In the genomic region with DNA sequence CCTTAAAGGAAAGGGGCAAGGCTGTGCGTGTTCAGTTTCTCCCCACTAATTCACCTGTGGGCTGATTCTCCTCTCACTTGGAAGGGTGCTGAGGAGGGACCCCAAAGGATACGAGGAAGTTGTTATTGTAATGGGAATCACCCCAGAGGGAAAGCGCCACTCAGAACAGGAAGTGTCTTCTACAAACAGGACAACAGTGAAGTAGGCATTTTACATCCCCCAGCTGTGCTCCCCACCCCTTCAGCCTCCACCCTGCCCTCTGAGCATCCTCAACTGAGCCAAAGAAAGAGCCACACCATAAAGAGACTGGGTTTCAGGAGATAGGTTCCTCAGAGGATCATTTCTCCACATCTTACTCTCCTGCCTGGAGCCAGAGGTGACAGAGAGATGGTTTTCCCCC, we compare ENCODE assay signal across 15 mouse cellular contexts.
A peak's percentile ranks its signal among the peaks of the same experiment; 100 is the strongest.
DNase-seq lines count a peak whose midpoint lies in the region; TF ChIP-seq lines count a peak whose summit lies in the region.
"Had no signal": no experiment of that assay in that cellular context is flagged by ENCODE, and none has a peak within 500 bp of the region (broad histone marks: within the 10 kb centered on the region; RNA-seq: fewer than 3 reads in every experiment).

No protein-coding gene starts in this region.

- peak overlapping the region; percentile 46; the same call in 1 of the 2 replicates for H3K27ac ChIP-seq in layer of hippocampus, adult 2 months
- H3K27ac ChIP-seq in embryonic facial prominence, embryonic 10.5 days (replicated peaks) = peak overlapping the region; percentile 37; the same call in 1 of the 2 replicates
- peak overlapping the region; percentile 4; the same call in 1 of the 2 replicates for H3K27ac ChIP-seq in limb, embryonic 10.5 days
- H3K27ac ChIP-seq: forebrain, embryonic 13.5 days; heart, adult 2 months; liver, embryonic 14.5 days had no signal

- no peaks in the 10 kb centered on the region for H3K9me3 ChIP-seq in embryonic facial prominence, embryonic 10.5 days
- H3K9me3 ChIP-seq in limb, embryonic 10.5 days (replicated peaks) = no peaks in the 10 kb centered on the region
- H3K9me3 ChIP-seq: forebrain, embryonic 13.5 days had no signal

- 0 out of 2 replicates have a peak, but pooled peaks cover 4% of the 10 kb centered on the region for H3K27me3 ChIP-seq in embryonic facial prominence, embryonic 10.5 days (replicated peaks; ENCODE audit: low read depth, poor library complexity, severe bottlenecking)
- H3K27me3 ChIP-seq in limb, embryonic 10.5 days (ENCODE audit: low read depth, poor library complexity, severe bottlenecking) = no peaks in the 10 kb centered on the region
- H3K27me3 ChIP-seq: forebrain, embryonic 13.5 days had no signal

- DNase-seq in layer of hippocampus, adult 2 months (ENCODE audit: low spot score in 2 of 2) = no peak
- no peak for DNase-seq in layer of hippocampus, adult 9-11 months
- DNase-seq in embryonic facial prominence, embryonic 10.5 days (ENCODE audit: low spot score) = no peak
- DNase-seq in limb, embryonic 10.5 days (ENCODE audit: low spot score) = no peak
- DNase-seq in thymus, postnatal 10 days (ENCODE audit: low spot score in 2 of 2) = peak; percentile 15 to 31
- no peak for DNase-seq in neural tube, embryonic 10.5 days (ENCODE audit: extremely low spot score, low spot score)
- DNase-seq in adipocyte (ENCODE audit: low spot score) = no peak
- DNase-seq: adrenal gland, postnatal 10 days; heart, postnatal 10 days; lung, postnatal 14 days; right cerebral cortex, adult 18-20 months had no signal

- H3K4me3 ChIP-seq in layer of hippocampus, adult 2 months = no peak overlapping the region
- H3K4me3 ChIP-seq in embryonic facial prominence, embryonic 10.5 days = no peak overlapping the region
- H3K4me3 ChIP-seq in limb, embryonic 10.5 days = no peak overlapping the region
- H3K4me3 ChIP-seq: forebrain, embryonic 13.5 days; heart, adult 2 months; myocyte had no signal

- H3K4me1 ChIP-seq in embryonic facial prominence, embryonic 10.5 days = peaks cover 56% of the 10 kb centered on the region
- peaks cover 50% of the 10 kb centered on the region for H3K4me1 ChIP-seq in limb, embryonic 10.5 days

- TF ChIP-seq CTCF in layer of hippocampus, adult 2 months (conservative IDR thresholded peaks at IDR 0.05) = no peak

- WGBS in embryonic facial prominence, embryonic 10.5 days = 76% methylated on average over 3 of the region's 3 CpGs
- 84% methylated on average over 3 of the region's 3 CpGs for WGBS in limb, embryonic 10.5 days

- no peaks in the 10 kb centered on the region for H3K36me3 ChIP-seq in embryonic facial prominence, embryonic 10.5 days (replicated peaks)
- no peaks in the 10 kb centered on the region for H3K36me3 ChIP-seq in limb, embryonic 10.5 days

Comparison
In these comparisons a context has a peak if more than half of its experiments do, and no peak if none do; other contexts are left out.
1. DNase-seq: peak in thymus, postnatal 10 days (2 of 2); none in layer of hippocampus, adult 2 months (0 of 2), layer of hippocampus, adult 9-11 months (single experiment), embryonic facial prominence, embryonic 10.5 days (single experiment), limb, embryonic 10.5 days (single experiment), neural tube, embryonic 10.5 days (single experiment) and adipocyte (single experiment).
2. Peak in every context shown above with its lines, with median percentiles within 50 percentile points of each other: H3K27ac ChIP-seq.